Mouse (Mus musculus): ENCODE measurements around the gene Rab44. TPM values are rescaled to one million over a fixed set of nuclear protein-coding genes. Genes with fewer than 3 reads are reported as not detected.

Gene Rab44
- 0.08 TPM in 1 of 2 replicates, not detected in the other for polyA plus RNA-seq (2021; fragmentation: Nextera tagmentation)
- long read RNA-seq, experiment 1, result 0 reads
- long read RNA-seq, experiment 2, result 0 reads

GRCm38 (mm10) chr17:29113591-29114352 lies at the start of gene Rab44:
Gene Rab44, plus strand, starts transcription at chr17:29114145.

GRCm38 (mm10) chr17:29090776-29091175 lies 23.2 kb upstream of the Rab44 start, which contains the start of gene Cdkn1a:
Gene Cdkn1a, plus strand, starts transcription at chr17:29090976.

Other genes with a start within 250 kb of the Rab44 start
- gene 4930539E08Rik, start 198.8 kb upstream of the Rab44 start, polyA plus RNA-seq (2021; fragmentation: Nextera tagmentation), result 1.8 and 3.4 TPM in 2 replicates
- 0.15 TPM in 1 of 2 replicates, not detected in the other for gene Pxt1, start 170.3 kb upstream of the Rab44 start, polyA plus RNA-seq (2021; fragmentation: Nextera tagmentation)
- 22.5 and 23.1 TPM in 2 replicates for gene Kctd20, start 162.2 kb upstream of the Rab44 start, polyA plus RNA-seq (2021; fragmentation: Nextera tagmentation)
- gene Stk38, start 106.2 kb upstream of the Rab44 start, polyA plus RNA-seq (2021; fragmentation: Nextera tagmentation), result 9.9 and 10.0 TPM in 2 replicates
- gene Srsf3, start 81.5 kb upstream of the Rab44 start, polyA plus RNA-seq (2021; fragmentation: Nextera tagmentation), result 120 and 131 TPM in 2 replicates
- 37.1 and 38.6 TPM in 2 replicates for gene Cdkn1a, start 23.2 kb upstream of the Rab44 start, polyA plus RNA-seq (2021; fragmentation: Nextera tagmentation)
- gene Cpne5, start 124.0 kb downstream of the Rab44 start, polyA plus RNA-seq (2021; fragmentation: Nextera tagmentation), result 74.7 and 85.7 TPM in 2 replicates
- gene Ppil1, start 150.0 kb downstream of the Rab44 start, polyA plus RNA-seq (2021; fragmentation: Nextera tagmentation), result 34.4 and 42.9 TPM in 2 replicates
- 140 and 149 TPM in 2 replicates for gene BC004004, start 154.6 kb downstream of the Rab44 start, polyA plus RNA-seq (2021; fragmentation: Nextera tagmentation)
- gene Pi16, start 203.5 kb downstream of the Rab44 start, polyA plus RNA-seq (2021; fragmentation: Nextera tagmentation), result 0.08 and 0.45 TPM in 2 replicates
- 215 and 894 TPM in 2 replicates for gene Mtch1, start 233.8 kb downstream of the Rab44 start, polyA plus RNA-seq (2021; fragmentation: Nextera tagmentation)
- gene Fgd2, start 246.8 kb downstream of the Rab44 start, polyA plus RNA-seq (2021; fragmentation: Nextera tagmentation), result 3.6 and 3.9 TPM in 2 replicates

All from left cerebral cortex, adult 6 months (tissue).